Mouse (Mus musculus) CD8-positive naive resting alpha-beta T cell, adult 2 months (primary cell): ENCODE results near the gene Ddx25.

Source experiments
- DNase-seq, 2 experiments: peaks; one replicate each; pipeline ENCODE4 v3.0.0; 2022; ENCODE audit warnings: low read depth in 2 of 2, low spot score in 2 of 2

Gene Ddx25

GRCm38 (mm10) chr9:35541941-35542340 lies 16.4 kb downstream of the Ddx25 start:
- no peak for DNase-seq

DNA sequence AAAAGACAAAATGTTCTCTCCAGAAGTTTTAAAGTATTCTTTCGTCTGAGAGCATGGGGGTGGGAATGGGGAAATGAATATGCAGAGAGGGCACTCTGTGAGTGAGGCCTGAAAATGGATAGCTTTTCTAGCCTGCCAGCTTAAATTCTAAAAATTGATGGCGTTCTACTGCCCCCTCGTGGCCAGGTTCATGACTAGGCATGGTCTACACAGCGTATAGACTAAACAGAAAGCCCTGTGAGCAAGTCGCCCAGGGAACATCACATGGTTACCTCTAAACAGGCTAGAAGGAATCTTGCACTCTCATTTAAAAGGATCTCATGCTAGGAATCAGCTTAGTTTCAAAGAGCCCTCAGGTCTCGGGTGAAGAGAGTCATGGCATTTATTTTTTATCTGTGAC lies 16.8 kb downstream of the Ddx25 start:
- peak; percentile 67 to 81 for DNase-seq

DNA sequence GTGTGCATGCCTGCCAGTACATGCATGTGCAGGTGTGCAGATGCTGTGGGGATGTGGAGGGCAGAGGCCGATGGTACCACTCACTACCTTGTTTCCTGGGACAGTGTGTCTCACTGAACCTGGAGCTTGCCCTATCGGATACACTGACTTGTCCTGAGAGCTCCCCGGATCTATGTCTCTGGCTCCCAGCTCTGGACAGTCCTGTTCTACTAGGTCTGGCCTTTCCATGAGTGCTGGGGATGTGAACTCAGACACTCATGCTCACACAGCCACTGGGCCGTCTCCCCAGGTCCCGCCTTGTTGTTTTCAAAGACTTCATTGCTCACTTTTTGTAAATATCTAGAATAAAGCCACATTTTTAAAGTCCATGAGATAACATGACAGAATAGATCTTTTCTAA lies 17.3 kb downstream of the Ddx25 start:
- DNase-seq = no peak

GRCm38 (mm10) chr9:35539001-35539750 lies 19.2 kb downstream of the Ddx25 start:
- no peak for DNase-seq

GRCm38 (mm10) chr9:35535876-35536275 lies 22.5 kb downstream of the Ddx25 start:
- DNase-seq = no peak

DNA sequence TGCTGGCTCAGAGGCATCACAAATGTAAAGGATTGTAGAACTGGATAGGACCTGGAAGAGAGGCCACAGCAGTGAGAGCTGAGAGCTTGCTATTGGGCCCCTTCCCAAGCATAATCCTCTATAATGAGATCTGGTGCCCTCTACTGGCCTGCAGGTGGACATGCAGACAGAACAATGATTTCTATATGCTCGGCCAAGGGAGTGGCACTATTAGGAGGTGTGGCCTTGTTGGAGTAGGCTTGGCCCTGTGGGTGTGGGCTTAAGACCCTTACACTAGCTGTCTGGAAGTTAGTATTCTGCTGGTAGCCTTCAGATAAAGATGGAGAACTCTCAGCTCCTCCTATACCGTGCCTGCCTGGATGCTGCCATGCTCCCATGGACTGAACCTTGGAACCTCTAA lies 23.2 kb downstream of the Ddx25 start:
- peak; percentile 22 to 45 for DNase-seq

- no peak for DNase-seq
Observed at GRCm38 (mm10) chr9:35533266-35533665, 25.1 kb downstream of the Ddx25 start.

DNA sequence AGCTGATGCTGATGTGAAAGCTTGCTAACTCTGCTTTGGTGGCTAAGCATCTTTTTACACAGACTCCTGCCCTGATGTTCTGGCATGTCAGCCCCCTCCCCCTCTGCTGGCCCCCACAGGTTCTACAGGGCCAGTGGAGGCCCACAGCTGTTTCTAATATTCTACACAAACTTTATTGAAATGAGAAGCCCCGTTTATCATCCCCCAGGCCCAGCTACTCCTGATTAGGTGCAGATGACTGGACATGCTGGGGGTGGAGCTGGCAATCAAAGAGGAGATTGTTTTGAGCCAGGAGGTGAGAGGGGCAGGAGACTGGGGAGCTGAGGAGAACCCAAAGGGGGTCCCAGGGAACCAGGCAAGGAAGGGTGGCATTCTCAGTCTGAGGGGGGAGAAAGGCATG lies 28.5 kb downstream of the Ddx25 start:
- no peak for DNase-seq

DNA sequence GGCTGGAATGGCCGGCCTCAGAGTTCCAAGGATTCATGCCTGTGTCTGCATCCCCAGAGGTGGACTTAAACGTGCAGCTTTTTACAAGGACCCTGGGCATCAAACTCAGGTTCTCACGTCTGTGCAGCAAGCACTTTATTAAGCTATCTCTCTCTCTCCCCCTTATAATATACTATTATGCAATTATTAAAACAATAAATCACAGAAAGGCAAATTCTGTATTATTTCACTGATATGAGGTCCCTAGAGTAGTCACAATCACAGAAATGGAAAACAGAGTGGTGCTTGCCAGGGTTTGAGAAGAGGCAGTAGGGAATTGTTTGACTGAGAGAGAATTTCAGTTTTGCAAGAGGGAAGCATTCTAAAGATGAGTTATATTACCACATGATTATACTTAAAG lies 29.2 kb downstream of the Ddx25 start:
- no peak for DNase-seq

GRCm38 (mm10) chr9:35523941-35524411 lies 34.4 kb downstream of the Ddx25 start:
- DNase-seq = peak; percentile 46 to 50

GRCm38 (mm10) chr9:35523541-35523940 lies 34.8 kb downstream of the Ddx25 start:
- DNase-seq = no peak

- no peak for DNase-seq
Observed at GRCm38 (mm10) chr9:35522821-35523515, 35.4 kb downstream of the Ddx25 start.

GRCm38 (mm10) chr9:35522241-35522640 lies 36.1 kb downstream of the Ddx25 start:
- DNase-seq = no peak

DNA sequence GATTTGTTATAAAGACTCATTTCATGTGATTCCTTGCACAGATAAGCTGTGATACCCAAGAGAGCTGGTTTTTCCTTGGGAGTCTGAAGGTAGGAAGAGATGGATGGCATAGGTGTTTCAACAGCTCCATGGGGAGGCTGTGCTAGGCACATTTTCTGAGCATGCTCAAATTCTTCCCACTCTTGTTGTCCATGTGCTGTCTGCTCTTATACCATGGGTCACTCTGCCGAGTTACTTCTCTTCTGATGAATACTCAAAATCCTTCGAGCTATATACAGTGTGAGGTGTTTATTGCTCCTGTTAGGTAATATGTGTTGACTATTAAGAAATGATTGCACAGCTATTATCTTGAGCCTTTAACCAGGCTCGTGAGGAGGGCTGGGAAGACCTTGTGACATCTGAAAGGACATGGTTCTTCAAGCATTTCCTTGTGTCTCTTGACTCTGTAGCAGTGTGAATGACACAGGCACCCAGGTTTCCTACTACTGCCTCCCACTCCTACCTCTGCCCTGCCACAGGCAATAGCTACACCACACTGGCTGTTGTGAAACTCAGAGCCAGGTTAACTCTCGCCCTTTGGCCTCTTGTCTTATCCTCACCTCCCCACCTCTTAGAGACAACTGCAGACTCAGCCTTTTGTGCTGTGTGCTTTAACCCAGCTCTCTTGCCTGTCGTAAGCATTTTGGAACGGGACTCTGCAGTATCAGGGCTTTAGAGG lies 37.5 kb downstream of the Ddx25 start:
- no peak for DNase-seq

DNA sequence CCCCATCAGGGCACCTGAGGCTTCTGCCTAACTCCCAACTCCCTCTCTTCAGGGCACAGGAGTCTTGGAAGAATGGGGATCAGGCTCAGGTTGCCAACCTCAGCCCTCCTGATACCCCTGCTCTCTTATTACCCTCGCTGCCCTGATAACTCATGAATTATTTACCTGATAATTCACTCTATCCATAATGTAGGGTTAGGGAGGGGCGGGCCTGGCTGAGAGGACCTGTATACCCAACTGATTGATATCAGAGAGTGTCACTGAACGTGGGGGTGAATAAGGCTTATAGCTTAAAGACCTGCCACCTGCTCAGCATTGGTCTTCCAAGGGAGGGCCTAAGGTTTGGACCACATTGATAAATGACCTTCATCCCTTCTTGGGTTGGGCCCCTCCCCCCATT lies 40.2 kb downstream of the Ddx25 start, which contains the start of gene Gm1113:
Gm1113 (minus strand) TSS at position 101 of the 400 bp plus-strand sequence.
- DNase-seq = no peak

DNA sequence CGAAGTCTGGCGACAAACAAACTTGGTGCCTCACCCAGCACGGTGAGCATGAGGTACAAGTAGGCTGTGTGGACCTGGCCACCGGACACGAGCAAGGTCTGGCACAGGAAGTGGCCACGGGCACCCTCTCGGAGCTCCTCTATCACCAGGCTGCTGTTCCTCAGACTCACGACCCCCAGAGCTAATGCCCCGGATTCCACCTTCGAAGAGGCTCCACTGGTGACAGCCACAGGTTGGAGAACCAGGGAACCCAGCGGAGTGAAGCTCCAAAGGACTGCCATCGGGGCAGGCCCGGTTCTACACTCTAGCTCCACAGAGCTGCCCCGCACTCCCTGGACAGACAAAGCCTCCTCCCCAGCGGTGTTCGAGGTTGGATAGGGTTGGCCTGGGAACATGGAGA lies 41.6 kb downstream of the Ddx25 start:
- no peak for DNase-seq

GRCm38 (mm10) chr9:35516182-35516581 lies 42.1 kb downstream of the Ddx25 start:
- DNase-seq = no peak

DNA sequence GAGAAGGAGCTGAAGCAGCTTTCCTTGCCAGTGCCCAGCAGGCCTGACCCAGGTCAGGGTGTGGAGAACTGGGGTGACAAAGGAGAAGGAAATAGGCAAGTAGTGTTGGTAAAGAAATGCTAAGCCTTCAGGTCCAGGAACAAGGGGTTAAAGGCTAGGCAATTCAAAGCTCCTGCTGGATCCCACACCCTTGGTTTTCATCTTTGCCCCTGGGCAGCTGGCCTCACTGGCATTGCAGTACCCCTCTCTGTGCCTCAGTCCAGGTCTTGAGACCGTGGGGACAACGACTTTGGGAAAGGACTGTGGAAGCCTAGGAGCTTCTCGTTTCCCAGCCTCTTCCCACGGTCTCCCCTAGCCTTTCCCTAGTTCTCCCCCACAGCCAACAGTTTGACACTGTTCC lies 44.4 kb downstream of the Ddx25 start:
- DNase-seq = no peak

DNA sequence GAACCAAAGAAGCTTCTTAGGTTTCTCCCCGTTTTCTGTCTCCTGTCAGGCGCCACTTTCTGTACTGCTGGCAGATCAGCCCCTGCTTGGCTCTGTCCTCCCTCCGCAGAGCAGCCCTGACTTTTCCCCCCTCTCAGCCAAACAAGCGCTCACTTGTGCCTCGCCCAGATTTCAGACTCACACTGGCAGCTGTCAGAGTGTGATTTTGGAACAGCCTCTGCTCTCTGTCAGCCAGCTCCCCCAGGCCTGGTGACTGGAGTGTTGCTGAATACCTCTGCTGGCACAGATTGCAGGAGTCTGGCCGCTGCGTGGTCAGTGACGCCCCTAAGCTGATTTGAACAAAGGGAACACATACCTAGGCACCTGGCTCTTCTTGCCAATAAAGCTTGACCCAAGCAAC lies 50.1 kb downstream of the Ddx25 start:
- DNase-seq = no peak

GRCm38 (mm10) chr9:35502361-35503000 lies 55.8 kb downstream of the Ddx25 start:
- DNase-seq = no peak

DNA sequence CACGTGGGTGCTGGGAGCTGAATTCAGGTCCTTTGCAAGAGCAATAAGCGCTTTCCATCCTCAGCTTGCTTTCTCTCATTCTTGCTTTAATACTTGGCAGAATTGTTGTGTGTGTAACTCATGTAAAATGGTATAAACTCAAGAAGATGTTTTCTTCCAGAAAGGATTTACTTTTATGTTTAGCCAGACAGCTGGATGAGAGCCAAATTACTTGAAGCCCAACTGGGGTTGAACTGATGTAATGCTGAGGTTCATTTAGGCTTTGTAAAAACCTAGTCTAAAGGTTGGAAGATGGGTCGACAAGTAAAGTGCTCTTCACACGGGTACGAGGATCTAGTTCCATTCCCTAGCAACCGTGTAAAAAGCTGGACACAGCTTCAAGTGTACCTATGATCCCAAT lies 58.4 kb downstream of the Ddx25 start:
- no peak for DNase-seq
